ENCODE assay signal across 23 mouse cellular contexts in the genomic region with DNA sequence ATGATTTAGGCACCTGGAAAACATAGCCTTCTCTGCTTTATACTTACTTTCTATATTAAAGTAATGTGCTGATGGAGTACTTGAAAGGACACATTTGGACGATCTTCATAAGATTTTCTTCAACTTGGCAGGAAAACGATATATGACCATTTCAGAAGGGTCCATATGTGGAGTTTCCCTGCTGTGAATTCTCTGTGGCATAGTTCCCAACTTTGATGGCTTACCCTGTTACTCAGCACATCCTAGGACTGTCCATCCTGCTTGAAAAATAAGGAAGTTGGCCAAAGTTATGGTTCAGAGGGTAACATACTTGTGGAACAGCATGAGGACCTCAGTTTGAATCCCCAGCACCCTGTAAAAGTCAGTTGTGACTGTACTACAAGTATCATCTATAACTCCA.
DNase-seq lines count a peak whose midpoint lies in the region; ATAC-seq and TF ChIP-seq lines count a peak whose summit lies in the region.
"Had no signal": no experiment of that assay in that cellular context is flagged by ENCODE, and none has a peak within 500 bp of the region (broad histone marks: within the 10 kb centered on the region; RNA-seq: fewer than 3 reads in every experiment).

No protein-coding gene starts in this region.

- intact Hi-C loops in left cerebral cortex, postnatal 4 days (cut with DNase I): no loop called here
- intact Hi-C loops in left cerebral cortex, postnatal 36 days (cut with DNase I): no loop called here

- no peaks in the 10 kb centered on the region for H3K27me3 ChIP-seq in lung, embryonic 14.5 days (ENCODE audit: insufficient read depth, low read length)
- H3K27me3 ChIP-seq in lung, embryonic 16.5 days (ENCODE audit: control insufficient read depth, insufficient read depth, low read depth, low read length): no peaks in the 10 kb centered on the region
- no peaks in the 10 kb centered on the region for H3K27me3 ChIP-seq in hindbrain, embryonic 14.5 days (ENCODE audit: control insufficient read depth, insufficient read depth, low read length)
- H3K27me3 ChIP-seq: embryonic facial prominence, embryonic 13.5 days; embryonic facial prominence, embryonic 15.5 days; forebrain, embryonic 12.5 days had no signal

- peak; percentile 5 for DNase-seq in left cerebral cortex, postnatal 4 days
- no peak for DNase-seq in left cerebral cortex, postnatal 36 days (ENCODE audit: low spot score in 2 of 2)
- peak; percentile 51 for DNase-seq in lung, embryonic 14.5 days
- DNase-seq in lung, postnatal 4 days: no peak
- DNase-seq in lung, postnatal 14 days: no peak
- DNase-seq in hindbrain, embryonic 14.5 days (ENCODE audit: low spot score): no peak
- DNase-seq: adrenal gland, adult 2 months; adrenal gland, postnatal 10 days; adrenal gland, postnatal 25 days; cerebellum, adult 11 months; cerebellum, adult 18-20 months; cerebellum, adult 8-10 months; cerebellum, adult 9-11 months; cerebellum, postnatal 14 days; cerebellum, postnatal 36 days; embryo, embryonic 11 days had no signal

- no peak overlapping the region for H3K9ac ChIP-seq in lung, embryonic 14.5 days
- H3K9ac ChIP-seq in lung, embryonic 16.5 days (ENCODE audit: low read length): no peak overlapping the region
- H3K9ac ChIP-seq in hindbrain, embryonic 14.5 days: no peak overlapping the region
- H3K9ac ChIP-seq: embryonic facial prominence, embryonic 13.5 days; embryonic facial prominence, embryonic 15.5 days; forebrain, embryonic 12.5 days had no signal

- no peaks in the 10 kb centered on the region for H3K9me3 ChIP-seq in lung, embryonic 14.5 days (ENCODE audit: low read depth, low read length)
- no peaks in the 10 kb centered on the region for H3K9me3 ChIP-seq in lung, embryonic 16.5 days (ENCODE audit: control insufficient read depth, low read length)
- H3K9me3 ChIP-seq in hindbrain, embryonic 14.5 days (ENCODE audit: control insufficient read depth, low read length): no peaks in the 10 kb centered on the region
- H3K9me3 ChIP-seq: embryonic facial prominence, embryonic 13.5 days; embryonic facial prominence, embryonic 15.5 days; forebrain, embryonic 10.5 days; forebrain, embryonic 12.5 days had no signal

- no peak overlapping the region for H3K27ac ChIP-seq in lung, embryonic 14.5 days (ENCODE audit: low read depth)
- H3K27ac ChIP-seq in lung, embryonic 16.5 days (ENCODE audit: low read length): no peak overlapping the region
- H3K27ac ChIP-seq in hindbrain, embryonic 14.5 days: no peak overlapping the region
- H3K27ac ChIP-seq: embryonic facial prominence, embryonic 13.5 days; embryonic facial prominence, embryonic 15.5 days; forebrain, embryonic 10.5 days; forebrain, embryonic 12.5 days had no signal

- no peaks in the 10 kb centered on the region for H3K36me3 ChIP-seq in lung, embryonic 14.5 days (ENCODE audit: insufficient read depth)
- no peaks in the 10 kb centered on the region for H3K36me3 ChIP-seq in lung, embryonic 16.5 days (ENCODE audit: control insufficient read depth, insufficient read depth, low read length)
- H3K36me3 ChIP-seq in hindbrain, embryonic 14.5 days (replicated peaks; ENCODE audit: control insufficient read depth, insufficient read depth): no peaks in the 10 kb centered on the region
- H3K36me3 ChIP-seq: embryonic facial prominence, embryonic 13.5 days; embryonic facial prominence, embryonic 15.5 days; forebrain, embryonic 10.5 days; forebrain, embryonic 12.5 days had no signal

- H3K4me2 ChIP-seq in lung, embryonic 14.5 days: no peak overlapping the region
- H3K4me2 ChIP-seq in lung, embryonic 16.5 days (ENCODE audit: low read depth, low read length): no peak overlapping the region
- H3K4me2 ChIP-seq in hindbrain, embryonic 14.5 days (replicated peaks): no peak overlapping the region
- H3K4me2 ChIP-seq: embryonic facial prominence, embryonic 13.5 days; embryonic facial prominence, embryonic 15.5 days; forebrain, embryonic 12.5 days had no signal

- peaks cover 7% of the 10 kb centered on the region for H3K4me1 ChIP-seq in lung, embryonic 14.5 days (ENCODE audit: insufficient read depth)
- H3K4me1 ChIP-seq in lung, embryonic 16.5 days (replicated peaks; ENCODE audit: control insufficient read depth, insufficient read depth, low read length): no peaks in the 10 kb centered on the region; the same call in 1 of the 2 replicates
- no peaks in the 10 kb centered on the region for H3K4me1 ChIP-seq in hindbrain, embryonic 14.5 days (replicated peaks; ENCODE audit: control insufficient read depth, insufficient read depth, low read length)

- no peak for TF ChIP-seq CTCF in lung, embryonic 14.5 days (IDR thresholded peaks at IDR 0.05; ENCODE audit: low read depth)

- ATAC-seq in lung, embryonic 14.5 days (ENCODE audit: insufficient read depth): no peak
- ATAC-seq in lung, embryonic 16.5 days (ENCODE audit: low read depth): 0 out of 2 replicates have a peak, but pooled peaks have one; percentile 54
- ATAC-seq in hindbrain, embryonic 14.5 days (ENCODE audit: low FRiP score): no peak
- ATAC-seq: forebrain, embryonic 14.5 days had no signal

- H3K4me3 ChIP-seq in lung, embryonic 14.5 days (ENCODE audit: low read depth, low read length): no peak overlapping the region
- no peak overlapping the region for H3K4me3 ChIP-seq in lung, embryonic 16.5 days (ENCODE audit: low read length)
- H3K4me3 ChIP-seq in hindbrain, embryonic 14.5 days (replicated peaks; ENCODE audit: low read length): no peak overlapping the region
- H3K4me3 ChIP-seq: embryonic facial prominence, embryonic 13.5 days; embryonic facial prominence, embryonic 15.5 days; erythroblast, embryonic 14.5 days; forebrain, embryonic 10.5 days; forebrain, embryonic 12.5 days had no signal

- 49% methylated on average over 2 of the region's 2 CpGs for WGBS in lung, embryonic 14.5 days
- WGBS in lung, embryonic 16.5 days: 54% methylated on average over 2 of the region's 2 CpGs
- WGBS in hindbrain, embryonic 14.5 days: 77% methylated on average over 2 of the region's 2 CpGs

Comparison
In these comparisons a context has a peak if more than half of its experiments do, and no peak if none do; other contexts are left out.
1. DNase-seq: peak in left cerebral cortex, postnatal 4 days (single experiment) and lung, embryonic 14.5 days (single experiment); none in left cerebral cortex, postnatal 36 days (0 of 2), lung, postnatal 4 days (0 of 2), lung, postnatal 14 days (single experiment) and hindbrain, embryonic 14.5 days (single experiment).